Mouse (Mus musculus) limb, embryonic 12.5 days (tissue): ENCODE results near the gene Gramd1c. TPM values are rescaled to one million over a fixed set of nuclear protein-coding genes. Genes with fewer than 3 reads are reported as not detected.

Experiments used
- ATAC-seq: fragments of 200-750 bp; cut with Nextera tagmentation; 2 replicates; pipeline ENCODE4 v1.8.0; 2017; ENCODE audit warnings: low read depth, moderate TSS enrichment; ENCODE audit not compliant: insufficient number of reproducible peaks, insufficient read depth, low FRiP score, low TSS enrichment
- H3K27ac ChIP-seq: fragments of 300-500 bp; sonication (generic); 2 replicates; pipeline ENCODE4 v1.5.1; 2016; ENCODE audit warnings: mild to moderate bottlenecking, moderate library complexity
- H3K27me3 ChIP-seq: fragments of 300-500 bp; sonication (generic); 2 replicates; pipeline ENCODE4 v1.6.1; 2016; ENCODE audit warnings: mild to moderate bottlenecking, moderate library complexity
- H3K36me3 ChIP-seq: fragments of 300-500 bp; sonication (generic); 2 replicates; pipeline ENCODE4 v1.6.1; 2016; ENCODE audit warnings: mild to moderate bottlenecking, moderate library complexity
- H3K4me1 ChIP-seq: fragments of 300-500 bp; sonication (generic); replicated peaks from 2 replicates; pipeline ENCODE4 v1.6.1; 2016
- H3K4me2 ChIP-seq: fragments of 300-500 bp; sonication (generic); 2 replicates; pipeline ENCODE4 v1.6.1; 2016; ENCODE audit warnings: mild to moderate bottlenecking, moderate library complexity
- H3K4me3 ChIP-seq: fragments of 300-500 bp; sonication (generic); replicated peaks from 2 replicates; pipeline ENCODE4 v1.5.1; 2016; ENCODE audit warnings: mild to moderate bottlenecking
- H3K9ac ChIP-seq: fragments of 300-500 bp; sonication (generic); replicated peaks from 2 replicates; pipeline ENCODE4 v1.6.1; 2016; ENCODE audit warnings: mild to moderate bottlenecking, moderate library complexity
- H3K9me3 ChIP-seq: fragments of 300-500 bp; sonication (generic); 2 replicates; pipeline ENCODE4 v1.6.1; 2016; ENCODE audit warnings: mild to moderate bottlenecking, moderate library complexity
- WGBS: fragments of 180-500 bp; shearing (Covaris S2); methylation state at CpG from one replicate; pipeline ENCODE4 v1.1.7; 2016; 5-methylcytosine and 5-hydroxymethylcytosine counted together
- polyA plus RNA-seq: library from polyadenylated mRNA; unstranded; fragments of >200 nt; fragmentation: Nextera tagmentation; extraction: Ambion mirVana; gene quantifications from 2 replicates; pipeline ENCODE4 v1.2.1, GENCODE M21; 2016

The Gramd1c gene
- polyA plus RNA-seq, 1 experiment from 2014 or later, result 7.3 TPM

- 45% methylated on average over 7 of the region's 7 CpGs for WGBS
- Histone ChIP-seq H3K9ac (no peak overlapping the region), H3K9me3 (no peaks in the 10 kb centered on the region), H3K27me3 (no peaks in the 10 kb centered on the region), H3K4me2 (no peak overlapping the region), H3K4me3 (no peak overlapping the region), H3K4me1 (no peaks in the 10 kb centered on the region), H3K27ac (no peak overlapping the region), H3K36me3 (no peaks in the 10 kb centered on the region)
- ATAC-seq, result no peak
These were observed 44.8 kb downstream of the Gramd1c start for GRCm38 (mm10) chr16:44018372-44018771.

- H3K4me2 ChIP-seq, result no peak overlapping the region
- no peaks in the 10 kb centered on the region for H3K4me1 ChIP-seq
- no peaks in the 10 kb centered on the region for H3K36me3 ChIP-seq
- H3K4me3 ChIP-seq, result no peak overlapping the region
- WGBS, result 84% methylated on average over 4 of the region's 4 CpGs
- ATAC-seq, result no peak
- H3K9me3 ChIP-seq, result no peaks in the 10 kb centered on the region
- no peaks in the 10 kb centered on the region for H3K27me3 ChIP-seq
- no peak overlapping the region for H3K9ac ChIP-seq
- H3K27ac ChIP-seq, result no peak overlapping the region
These were observed 45.4 kb downstream of the Gramd1c start for GRCm38 (mm10) chr16:44017707-44018106.

GRCm38 (mm10) chr16:44016164-44016563, 47.0 kb downstream of the Gramd1c start:
- peak overlapping the region; percentile 27 for H3K4me3 ChIP-seq
- H3K4me2 ChIP-seq, result peak overlapping the region; percentile 50
- WGBS, result 6% methylated on average over 11 of the region's 11 CpGs

GRCm38 (mm10) chr16:44015416-44016158, 47.6 kb downstream of the Gramd1c start:
- Histone ChIP-seq H3K4me2 (peak overlapping the region; percentile 50), H3K27me3 (no peaks in the 10 kb centered on the region), H3K9ac (no peak overlapping the region), H3K9me3 (no peaks in the 10 kb centered on the region), H3K36me3 (no peaks in the 10 kb centered on the region), H3K4me1 (no peaks in the 10 kb centered on the region), H3K4me3 (peak overlapping the region; percentile 27), H3K27ac (no peak overlapping the region)
- WGBS, result 62% methylated on average over 16 of the region's 16 CpGs
- no peak for ATAC-seq

More at GRCm38 (mm10) chr16:44016164-44016563, 47.0 kb downstream of the Gramd1c start:
- Histone ChIP-seq H3K9me3 (no peaks in the 10 kb centered on the region), H3K9ac (no peak overlapping the region), H3K27me3 (no peaks in the 10 kb centered on the region), H3K27ac (no peak overlapping the region), H3K36me3 (no peaks in the 10 kb centered on the region), H3K4me1 (no peaks in the 10 kb centered on the region)
- ATAC-seq, result no peak; the same call in 1 of the 2 replicates

GRCm38 (mm10) chr16:44011010-44011409, 52.1 kb downstream of the Gramd1c start:
- H3K36me3 ChIP-seq, result no peaks in the 10 kb centered on the region
- no peak overlapping the region for H3K9ac ChIP-seq
- no peak for ATAC-seq
- no peak overlapping the region for H3K27ac ChIP-seq
- H3K4me3 ChIP-seq, result no peak overlapping the region
- no peaks in the 10 kb centered on the region for H3K4me1 ChIP-seq
- H3K9me3 ChIP-seq, result no peaks in the 10 kb centered on the region
- WGBS, result 58% methylated on average over 5 of the region's 5 CpGs
- H3K27me3 ChIP-seq, result no peaks in the 10 kb centered on the region
- H3K4me2 ChIP-seq, result no peak overlapping the region

GRCm38 (mm10) chr16:44002086-44002485, 61.1 kb downstream of the Gramd1c start:
- ATAC-seq, result no peak
- H3K9me3 ChIP-seq, result no peaks in the 10 kb centered on the region
- no peak overlapping the region for H3K9ac ChIP-seq
- no peak overlapping the region for H3K4me3 ChIP-seq
- no peaks in the 10 kb centered on the region for H3K27me3 ChIP-seq
- no peaks in the 10 kb centered on the region for H3K4me1 ChIP-seq
- 58% methylated on average over 5 of the region's 5 CpGs for WGBS
- H3K36me3 ChIP-seq, result no peaks in the 10 kb centered on the region
- H3K27ac ChIP-seq, result no peak overlapping the region
- no peak overlapping the region for H3K4me2 ChIP-seq

- no peaks in the 10 kb centered on the region for H3K4me1 ChIP-seq
- no peaks in the 10 kb centered on the region for H3K9me3 ChIP-seq
- ATAC-seq, result no peak
- no peak overlapping the region for H3K9ac ChIP-seq
- H3K27me3 ChIP-seq, result no peaks in the 10 kb centered on the region
- H3K4me2 ChIP-seq, result no peak overlapping the region
- H3K36me3 ChIP-seq, result no peaks in the 10 kb centered on the region
- no peak overlapping the region for H3K4me3 ChIP-seq
- 71% methylated on average over 5 of the region's 5 CpGs for WGBS
- H3K27ac ChIP-seq, result no peak overlapping the region
These were observed 63.6 kb downstream of the Gramd1c start for GRCm38 (mm10) chr16:43999541-43999940.

GRCm38 (mm10) chr16:43999111-43999510, 64.0 kb downstream of the Gramd1c start:
- no peaks in the 10 kb centered on the region for H3K27me3 ChIP-seq
- H3K9ac ChIP-seq, result no peak overlapping the region
- H3K36me3 ChIP-seq, result no peaks in the 10 kb centered on the region
- no peak overlapping the region for H3K27ac ChIP-seq
- no peak for ATAC-seq
- 81% methylated on average over 8 of the region's 8 CpGs for WGBS
- no peaks in the 10 kb centered on the region for H3K4me1 ChIP-seq
- H3K4me3 ChIP-seq, result no peak overlapping the region
- H3K9me3 ChIP-seq, result no peaks in the 10 kb centered on the region
- no peak overlapping the region for H3K4me2 ChIP-seq

GRCm38 (mm10) chr16:43994623-43995022, 68.5 kb downstream of the Gramd1c start:
- Histone ChIP-seq H3K27me3 (no peaks in the 10 kb centered on the region), H3K4me1 (0 out of 2 replicates have a peak, but pooled peaks cover 1% of the 10 kb centered on the region), H3K27ac (no peak overlapping the region), H3K36me3 (no peaks in the 10 kb centered on the region), H3K4me3 (no peak overlapping the region), H3K9ac (no peak overlapping the region), H3K9me3 (no peaks in the 10 kb centered on the region), H3K4me2 (no peak overlapping the region)
- no peak for ATAC-seq
- 74% methylated on average over 3 of the region's 3 CpGs for WGBS

- peak; percentile 53; the same call in 1 of the 2 replicates for ATAC-seq
- H3K36me3 ChIP-seq, result no peaks in the 10 kb centered on the region
- 86% methylated on average over 4 of the region's 4 CpGs for WGBS
- no peaks in the 10 kb centered on the region for H3K27me3 ChIP-seq
- 0 out of 2 replicates have a peak, but pooled peaks cover 6% of the 10 kb centered on the region for H3K4me1 ChIP-seq
- H3K4me2 ChIP-seq, result no peak overlapping the region
- no peak overlapping the region for H3K27ac ChIP-seq
- no peak overlapping the region for H3K4me3 ChIP-seq
- no peak overlapping the region for H3K9ac ChIP-seq
- H3K9me3 ChIP-seq, result no peaks in the 10 kb centered on the region
These were observed 76.8 kb downstream of the Gramd1c start for GRCm38 (mm10) chr16:43986299-43986698.

- H3K9ac ChIP-seq, result peak overlapping the region; percentile 65
- no peak overlapping the region for H3K27ac ChIP-seq
- H3K36me3 ChIP-seq, result no peaks in the 10 kb centered on the region
- peaks cover 23% of the 10 kb centered on the region for H3K27me3 ChIP-seq
- 27% methylated on average over 9 of the region's 9 CpGs for WGBS
- peaks cover 9% of the 10 kb centered on the region; the same call in 1 of the 2 replicates for H3K4me1 ChIP-seq
- no peaks in the 10 kb centered on the region for H3K9me3 ChIP-seq
- H3K4me3 ChIP-seq, result peak overlapping the region; percentile 68
- no peak for ATAC-seq
- peak overlapping the region; percentile 100 for H3K4me2 ChIP-seq
These were observed 83.0 kb downstream of the Gramd1c start for GRCm38 (mm10) chr16:43980110-43980609.
